Mouse (Mus musculus): Measurements from ENCODE around the gene Cast.

Cast gene

DNA sequence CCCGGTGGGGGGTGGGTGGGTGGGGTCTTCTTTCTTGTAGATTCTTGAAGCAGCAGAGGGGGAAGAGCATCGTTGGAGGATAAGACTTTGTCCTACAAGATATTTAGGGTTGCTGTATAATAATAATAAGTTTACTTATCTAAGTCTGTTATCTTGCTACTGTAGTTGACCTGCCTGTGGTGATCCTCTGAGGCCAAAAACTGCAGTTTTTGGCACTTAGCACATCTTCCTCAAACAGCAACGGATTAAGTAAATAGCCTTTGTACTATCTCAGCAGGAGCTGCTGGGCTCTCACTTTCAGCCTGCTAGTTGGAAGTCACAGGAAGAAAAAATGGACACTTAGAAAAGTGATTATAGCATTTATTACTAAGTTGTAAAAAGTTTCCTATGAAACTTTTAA is 112.4 kb downstream of the Cast start:
- in situ Hi-C loops (cut with MseI, MboI): no loop called here

DNA sequence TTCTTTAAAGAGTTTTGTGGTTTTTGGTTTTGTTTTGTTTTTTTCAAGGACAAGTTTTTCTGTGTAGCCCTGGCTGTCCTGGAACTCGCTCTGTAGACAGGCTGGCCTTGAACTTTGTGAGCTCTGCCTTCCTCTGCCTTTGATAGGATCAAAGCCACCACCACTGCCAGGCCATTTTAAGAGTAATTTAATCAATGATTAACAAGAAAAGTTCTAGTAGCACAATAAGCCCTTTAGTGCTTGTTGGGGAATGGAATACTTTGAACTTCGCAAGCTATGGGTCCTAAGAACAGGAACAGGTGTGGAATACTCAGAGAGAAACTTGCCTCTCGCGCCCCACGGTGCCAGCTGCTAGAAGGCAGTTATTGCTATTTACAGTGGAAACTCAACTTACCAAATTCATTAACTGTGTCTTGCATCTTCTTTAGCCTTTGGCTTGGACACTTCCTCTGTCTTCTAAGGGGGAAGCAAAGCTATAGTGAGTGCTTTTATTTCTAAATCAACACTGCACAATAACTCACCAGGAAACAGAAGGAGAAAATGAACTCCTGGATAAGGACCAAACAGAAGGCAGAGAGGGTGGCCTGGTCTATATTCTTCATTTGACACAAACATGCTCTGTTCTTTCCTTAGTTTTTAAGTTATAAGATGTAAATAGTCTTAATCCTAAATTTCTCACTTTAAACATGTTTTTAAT is 113.0 kb downstream of the Cast start:
- in situ Hi-C loops (cut with MseI, MboI): no loop called here

Measured in mouse trophoblast stem cell (cell line).